Mouse (Mus musculus): ENCODE measurements around the gene Dnm2. TPM values are rescaled to one million over a fixed set of nuclear protein-coding genes. Genes with fewer than 3 reads are reported as not detected.

Dnm2 gene
- polyA plus RNA-seq, 2 experiments from 2014 or later = 97.0 to 119 TPM

- ATAC-seq = no peak
These were observed 7.4 kb downstream of the Dnm2 start for GRCm38 (mm10) chr9:21432066-21432465.

GRCm38 (mm10) chr9:21433766-21434165 is 9.1 kb downstream of the Dnm2 start:
- ATAC-seq = no peak

- no peak for ATAC-seq
These were observed 9.7 kb downstream of the Dnm2 start for GRCm38 (mm10) chr9:21434410-21434809.

- ATAC-seq = peak; percentile 97
These were observed 11.3 kb downstream of the Dnm2 start for GRCm38 (mm10) chr9:21435777-21436635.

- no peak for ATAC-seq
These were observed 12.9 kb downstream of the Dnm2 start for GRCm38 (mm10) chr9:21437577-21437976.

GRCm38 (mm10) chr9:21438219-21438618 is 13.5 kb downstream of the Dnm2 start:
- no peak for ATAC-seq

- no peak for ATAC-seq
These were observed 14.7 kb downstream of the Dnm2 start for GRCm38 (mm10) chr9:21439456-21439855.

GRCm38 (mm10) chr9:21439914-21440313 is 15.2 kb downstream of the Dnm2 start:
- no peak for ATAC-seq

GRCm38 (mm10) chr9:21440387-21440786 is 15.7 kb downstream of the Dnm2 start:
- ATAC-seq = no peak

- no peak for ATAC-seq
These were observed 19.1 kb downstream of the Dnm2 start for GRCm38 (mm10) chr9:21443853-21444252.

- no peak for ATAC-seq
These were observed 19.9 kb downstream of the Dnm2 start for GRCm38 (mm10) chr9:21444574-21444973.

- ATAC-seq = no peak
These were observed 20.5 kb downstream of the Dnm2 start for GRCm38 (mm10) chr9:21445081-21445744.

- ATAC-seq = peak; percentile 13
These were observed 23.1 kb downstream of the Dnm2 start for GRCm38 (mm10) chr9:21447778-21448177.

- peak; percentile 79 for ATAC-seq
These were observed 25.0 kb downstream of the Dnm2 start for GRCm38 (mm10) chr9:21449710-21450109.

GRCm38 (mm10) chr9:21450270-21450669 is 25.6 kb downstream of the Dnm2 start:
- peak; percentile 60 for ATAC-seq

GRCm38 (mm10) chr9:21451391-21451790 is 26.7 kb downstream of the Dnm2 start:
- ATAC-seq = no peak

- no peak for ATAC-seq
These were observed 27.2 kb downstream of the Dnm2 start for GRCm38 (mm10) chr9:21451870-21452269.

GRCm38 (mm10) chr9:21453003-21453402 is 28.3 kb downstream of the Dnm2 start:
- ATAC-seq = no peak

- ATAC-seq = no peak
These were observed 28.8 kb downstream of the Dnm2 start for GRCm38 (mm10) chr9:21453459-21453858.

GRCm38 (mm10) chr9:21454556-21454955 is 29.8 kb downstream of the Dnm2 start:
- ATAC-seq = no peak

GRCm38 (mm10) chr9:21455103-21455770 is 30.5 kb downstream of the Dnm2 start:
- peak; percentile 47 for ATAC-seq

GRCm38 (mm10) chr9:21456246-21456929 is 31.7 kb downstream of the Dnm2 start:
- no peak for ATAC-seq

Measured in CD4-positive, CD25-positive, alpha-beta regulatory T cell, adult 4 months (primary cell).